Mouse (Mus musculus): ENCODE data around the gene Rbm4.

Gene Rbm4

DNA sequence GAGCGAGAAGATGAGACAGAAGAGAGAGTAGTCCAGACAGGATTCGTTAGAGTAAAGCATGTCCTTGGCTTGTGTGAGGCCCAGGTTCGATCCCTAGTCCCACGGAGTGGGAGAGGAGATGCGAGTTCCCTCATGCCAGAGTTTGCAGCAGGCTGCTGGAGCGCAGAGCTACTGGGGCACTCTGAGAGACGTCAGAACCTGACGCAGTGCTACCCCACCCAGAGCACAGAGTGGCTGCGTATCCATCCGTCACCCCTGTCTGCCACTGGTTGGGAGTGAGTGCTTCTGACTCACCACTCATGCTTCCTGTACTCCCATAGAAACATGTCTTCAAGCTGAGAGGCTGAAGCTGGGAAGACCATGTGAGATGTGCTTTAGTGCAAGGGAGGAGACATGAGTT is 52.2 kb downstream of the Rbm4 start:
- no peak for DNase-seq (ENCODE audit: low spot score)

DNA sequence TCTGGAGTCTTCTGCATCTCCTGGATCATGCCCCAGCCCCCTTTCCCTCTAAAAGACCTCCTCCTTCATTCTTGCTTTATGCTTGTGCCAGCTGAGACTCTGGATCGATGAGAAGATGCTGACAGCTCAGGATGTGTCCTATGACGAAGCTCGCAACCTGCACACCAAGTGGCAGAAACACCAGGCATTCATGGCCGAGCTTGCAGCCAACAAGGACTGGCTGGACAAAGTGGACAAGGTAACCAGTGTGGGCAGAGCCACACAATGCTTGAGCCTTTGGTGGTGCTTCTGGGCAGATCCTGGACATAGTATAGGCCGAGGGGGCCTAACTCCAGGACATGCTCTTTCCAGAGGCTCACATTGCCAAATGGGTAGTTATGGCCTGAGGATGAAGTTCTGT is 53.9 kb downstream of the Rbm4 start:
- no peak for DNase-seq (ENCODE audit: low spot score)

DNA sequence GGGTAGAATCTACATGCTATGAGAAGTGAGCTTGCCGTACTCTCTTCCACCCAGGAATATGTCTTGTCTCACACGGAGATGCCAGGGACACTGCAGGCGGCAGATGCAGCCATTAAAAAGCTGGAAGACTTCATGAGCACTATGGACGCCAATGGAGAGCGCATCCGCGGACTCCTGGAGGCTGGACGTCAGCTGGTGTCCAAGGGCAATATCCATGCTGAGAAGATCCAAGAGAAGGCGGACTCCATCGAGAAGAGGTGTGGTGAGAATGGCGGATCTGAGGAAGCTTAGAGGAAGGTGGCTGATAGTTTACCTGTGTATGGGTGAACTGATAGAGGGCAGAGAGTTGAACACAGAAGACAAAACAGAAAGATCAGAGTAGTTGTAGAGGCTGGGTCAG is 54.6 kb downstream of the Rbm4 start:
- no peak for DNase-seq (ENCODE audit: low spot score)

DNA sequence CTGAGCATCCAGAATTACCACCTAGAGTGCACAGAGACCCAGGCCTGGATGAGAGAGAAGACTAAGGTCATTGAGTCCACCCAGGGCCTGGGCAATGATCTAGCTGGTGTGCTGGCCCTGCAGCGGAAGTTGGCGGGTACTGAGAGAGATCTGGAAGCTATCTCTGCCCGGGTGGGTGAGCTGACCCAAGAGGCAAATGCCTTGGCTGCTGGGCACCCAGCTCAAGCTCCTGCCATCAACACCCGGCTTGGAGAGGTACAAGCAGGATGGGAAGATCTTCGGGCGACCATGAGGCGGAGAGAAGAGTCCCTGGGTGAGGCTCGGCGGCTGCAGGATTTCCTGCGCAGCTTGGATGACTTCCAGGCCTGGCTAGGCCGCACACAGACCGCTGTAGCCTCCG is 55.8 kb downstream of the Rbm4 start:
- DNase-seq (ENCODE audit: low spot score) = no peak
